Mouse (Mus musculus) limb, embryonic 15.5 days (tissue): ENCODE measurements around the gene Nup210. TPM values are rescaled to one million over a fixed set of nuclear protein-coding genes. Genes with fewer than 3 reads are reported as not detected.
"Not testable (repeated sequence)": the region's sequence is repeated elsewhere in the genome, so short reads cannot be mapped to it uniquely, and the experiment has no call there.

Source experiments
- ATAC-seq: fragments of 200-750 bp; cut with Nextera tagmentation; 2 replicates; pipeline ENCODE4 v1.8.0; 2017; ENCODE audit warnings: low read depth, moderate TSS enrichment; ENCODE audit not compliant: insufficient number of reproducible peaks, low FRiP score, low TSS enrichment
- H3K27ac ChIP-seq: fragments of 300-500 bp; sonication (generic); 2 replicates; pipeline ENCODE4 v1.5.1; 2015; ENCODE audit warnings: moderate library complexity, mild to moderate bottlenecking, inconsistent platforms
- H3K27me3 ChIP-seq: fragments of 300-500 bp; sonication (generic); 2 replicates; pipeline ENCODE4 v1.6.1; 2015; ENCODE audit warnings: inconsistent platforms
- H3K36me3 ChIP-seq: fragments of 300-500 bp; sonication (generic); 2 replicates; pipeline ENCODE4 v1.6.1; 2015; ENCODE audit warnings: inconsistent platforms
- H3K4me1 ChIP-seq: fragments of 300-500 bp; sonication (generic); 2 replicates; pipeline ENCODE4 v1.6.1; 2015; ENCODE audit warnings: inconsistent platforms
- H3K4me2 ChIP-seq: fragments of 300-500 bp; sonication (generic); 2 replicates; pipeline ENCODE4 v1.6.1; 2015; ENCODE audit warnings: mild to moderate bottlenecking, inconsistent platforms
- H3K4me3 ChIP-seq: fragments of 300-500 bp; sonication (generic); 2 replicates; pipeline ENCODE4 v1.5.1; 2015; ENCODE audit warnings: mild to moderate bottlenecking, inconsistent platforms
- H3K9ac ChIP-seq: fragments of 300-500 bp; sonication (generic); 2 replicates; pipeline ENCODE4 v1.6.1; 2015; ENCODE audit warnings: inconsistent platforms
- H3K9me3 ChIP-seq: fragments of 300-500 bp; sonication (generic); 2 replicates; pipeline ENCODE4 v1.6.1; 2016; ENCODE audit warnings: inconsistent platforms
- WGBS: fragments of 180-500 bp; shearing (Covaris S2); methylation state at CpG from one replicate; pipeline ENCODE4 v1.1.7; 2015; 5-methylcytosine and 5-hydroxymethylcytosine counted together
- polyA plus RNA-seq: library from polyadenylated mRNA; unstranded; fragments of >200 nt; fragmentation: Nextera tagmentation; extraction: Ambion mirVana; gene quantifications from 2 replicates; pipeline ENCODE4 v1.2.1, GENCODE M21; 2015

Nup210 gene
- polyA plus RNA-seq, 1 experiment from 2014 or later, result 11.3 TPM

DNA sequence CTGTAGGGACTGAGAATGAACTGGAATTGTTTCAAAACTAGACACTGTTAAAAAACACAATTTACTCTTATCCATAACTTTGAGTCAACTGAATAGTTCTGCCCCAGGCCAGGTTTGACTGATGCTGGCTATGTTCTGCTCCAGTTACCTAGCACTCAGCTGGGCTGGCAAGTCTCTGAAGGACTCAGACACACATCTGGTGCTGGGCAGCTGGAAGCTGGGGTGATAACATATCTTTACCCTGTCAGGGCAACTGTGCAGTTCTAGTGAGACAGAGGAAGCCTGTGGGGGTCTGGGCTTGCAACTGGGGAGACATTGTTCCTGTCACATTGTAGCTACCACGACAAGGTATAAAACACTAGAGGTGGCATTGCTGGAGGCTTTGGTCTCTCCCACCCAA, 14.2 kb upstream of the Nup210 start:
- Histone ChIP-seq H3K4me1 (no peaks in the 10 kb centered on the region), H3K4me2 (no peak overlapping the region), H3K9me3 (0 out of 2 replicates have a peak, but pooled peaks cover 5% of the 10 kb centered on the region), H3K27ac (no peak overlapping the region), H3K9ac (no peak overlapping the region), H3K36me3 (no peaks in the 10 kb centered on the region), H3K4me3 (no peak overlapping the region), H3K27me3 (no peaks in the 10 kb centered on the region)
- 45% methylated on average over 1 of the region's 1 CpGs for WGBS
- no peak for ATAC-seq

- H3K9ac ChIP-seq, result no peak overlapping the region
- no peaks in the 10 kb centered on the region for H3K27me3 ChIP-seq
- ATAC-seq, result no peak
- no peak overlapping the region for H3K4me2 ChIP-seq
- H3K9me3 ChIP-seq, result 0 out of 2 replicates have a peak, but pooled peaks cover 5% of the 10 kb centered on the region
- no peaks in the 10 kb centered on the region for H3K36me3 ChIP-seq
- no peak overlapping the region for H3K4me3 ChIP-seq
- H3K4me1 ChIP-seq, result no peaks in the 10 kb centered on the region
- WGBS, result 51% methylated on average over 4 of the region's 4 CpGs
- no peak overlapping the region for H3K27ac ChIP-seq
These were observed 12.4 kb upstream of the Nup210 start for GRCm38 (mm10) chr6:91128996-91129395.

DNA sequence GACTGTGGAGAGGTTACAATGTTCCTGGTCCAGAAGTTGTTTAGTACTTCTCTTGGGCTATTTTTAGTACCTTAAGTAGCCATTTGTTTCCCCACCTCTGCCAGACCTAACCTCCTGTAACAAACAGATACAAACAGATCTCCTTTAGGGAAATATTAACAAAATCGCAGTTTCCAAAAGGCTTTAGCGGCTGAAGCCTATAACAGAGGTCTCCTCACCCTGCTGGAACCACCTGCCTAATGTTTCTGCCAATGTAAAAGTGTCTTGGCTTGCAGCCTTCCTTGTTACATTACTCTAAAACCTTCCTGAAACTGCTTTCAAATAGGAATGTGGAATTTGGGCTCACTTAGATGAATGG, 8.6 kb upstream of the Nup210 start:
- WGBS, result 62% methylated on average over 2 of the region's 2 CpGs
- Histone ChIP-seq H3K4me1 (no peaks in the 10 kb centered on the region), H3K9ac (no peak overlapping the region), H3K4me2 (no peak overlapping the region), H3K27me3 (no peaks in the 10 kb centered on the region), H3K4me3 (no peak overlapping the region), H3K27ac (no peak overlapping the region), H3K9me3 (0 out of 2 replicates have a peak, but pooled peaks cover 5% of the 10 kb centered on the region), H3K36me3 (no peaks in the 10 kb centered on the region)
- no peak for ATAC-seq

DNA sequence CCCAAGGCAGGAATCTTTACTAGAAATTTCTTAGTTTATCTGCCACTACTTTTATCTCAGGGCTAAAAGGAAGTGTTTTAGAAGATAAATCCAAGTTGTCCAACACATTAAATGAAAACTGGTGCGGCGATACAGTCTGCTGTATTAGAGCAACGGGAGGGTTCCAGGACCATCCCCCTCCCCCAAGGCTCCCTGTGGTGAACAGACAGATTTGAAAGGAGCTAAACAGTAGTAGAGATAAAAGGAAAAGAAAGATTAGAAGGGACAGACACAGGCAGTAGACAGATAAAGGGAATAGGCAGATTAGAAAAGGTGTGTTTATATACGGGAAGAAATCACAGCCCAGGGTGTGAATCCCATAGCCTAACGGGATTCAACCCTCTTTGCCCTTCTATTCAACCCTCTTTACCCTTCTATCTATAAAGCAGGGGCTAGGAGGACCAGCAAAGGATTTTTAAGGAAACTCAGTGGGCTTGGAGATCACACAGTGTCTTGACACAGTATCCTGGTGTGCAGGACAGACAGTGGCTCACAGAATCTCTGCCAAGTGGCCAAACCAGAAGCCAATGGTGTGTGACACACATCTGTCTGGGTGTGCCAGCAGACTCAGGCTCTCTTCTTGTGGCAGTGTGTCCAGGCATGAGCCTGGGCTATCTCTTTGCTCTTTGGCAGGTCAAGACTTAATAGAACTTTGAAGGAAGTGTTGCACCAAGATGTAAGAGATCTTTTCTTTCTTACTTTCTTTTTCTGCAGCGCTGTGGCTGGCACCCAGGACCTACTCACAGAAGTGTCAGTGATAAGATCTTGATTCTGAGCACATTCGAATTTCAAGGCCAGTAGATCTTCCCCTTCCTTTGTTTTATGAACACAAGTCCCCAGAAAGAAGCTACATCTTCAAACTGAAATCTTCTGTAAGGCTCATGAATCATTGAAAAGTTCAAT, 7.9 kb upstream of the Nup210 start:
- no peaks in the 10 kb centered on the region for H3K36me3 ChIP-seq
- H3K27me3 ChIP-seq, result no peaks in the 10 kb centered on the region
- no peak overlapping the region for H3K4me3 ChIP-seq
- H3K27ac ChIP-seq, result no peak overlapping the region
- H3K9ac ChIP-seq, result no peak overlapping the region
- 39% methylated on average over 7 of the region's 7 CpGs for WGBS
- no peak for ATAC-seq
- H3K9me3 ChIP-seq, result 0 out of 2 replicates have a peak, but pooled peaks cover 5% of the 10 kb centered on the region
- no peak overlapping the region for H3K4me2 ChIP-seq
- no peaks in the 10 kb centered on the region for H3K4me1 ChIP-seq

GRCm38 (mm10) chr6:91123453-91123852, 6.8 kb upstream of the Nup210 start:
- no peak for ATAC-seq
- no peaks in the 10 kb centered on the region for H3K9me3 ChIP-seq
- no peak overlapping the region for H3K27ac ChIP-seq

DNA sequence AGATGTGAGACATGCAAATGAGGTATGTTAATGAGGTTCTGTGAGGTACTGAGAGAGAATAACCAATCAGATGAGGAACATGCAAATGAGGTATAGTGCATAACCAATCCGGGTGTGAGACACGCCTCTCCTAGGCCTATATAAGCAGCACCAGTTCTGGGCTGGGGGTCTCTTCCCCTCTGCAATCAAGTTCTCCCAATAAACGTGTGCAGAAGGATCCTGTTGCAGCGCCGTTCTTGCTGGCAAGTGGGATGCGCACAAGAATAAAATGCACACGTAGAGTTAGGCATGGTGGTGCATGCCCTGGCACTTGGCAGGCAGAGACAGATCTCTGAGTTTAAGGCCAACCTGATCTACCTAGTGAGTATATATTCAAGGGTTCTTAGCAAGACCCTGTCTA, 4.5 kb upstream of the Nup210 start:
- H3K36me3 ChIP-seq, H3K4me2 ChIP-seq, ATAC-seq, H3K9ac ChIP-seq, H3K4me3 ChIP-seq, H3K27ac ChIP-seq, H3K9me3 ChIP-seq: not testable (repeated sequence)
- peaks cover 17% of the 10 kb centered on the region for H3K4me1 ChIP-seq
- peaks cover 14% of the 10 kb centered on the region for H3K27me3 ChIP-seq
- WGBS, result 87% methylated on average over 7 of the region's 7 CpGs

More at GRCm38 (mm10) chr6:91123453-91123852, 6.8 kb upstream of the Nup210 start:
- WGBS, result 82% methylated on average over 3 of the region's 3 CpGs
- Histone ChIP-seq H3K9ac (no peak overlapping the region), H3K4me1 (no peaks in the 10 kb centered on the region), H3K4me3 (no peak overlapping the region), H3K27me3 (0 out of 2 replicates have a peak, but pooled peaks cover 2% of the 10 kb centered on the region), H3K4me2 (no peak overlapping the region), H3K36me3 (no peaks in the 10 kb centered on the region)

DNA sequence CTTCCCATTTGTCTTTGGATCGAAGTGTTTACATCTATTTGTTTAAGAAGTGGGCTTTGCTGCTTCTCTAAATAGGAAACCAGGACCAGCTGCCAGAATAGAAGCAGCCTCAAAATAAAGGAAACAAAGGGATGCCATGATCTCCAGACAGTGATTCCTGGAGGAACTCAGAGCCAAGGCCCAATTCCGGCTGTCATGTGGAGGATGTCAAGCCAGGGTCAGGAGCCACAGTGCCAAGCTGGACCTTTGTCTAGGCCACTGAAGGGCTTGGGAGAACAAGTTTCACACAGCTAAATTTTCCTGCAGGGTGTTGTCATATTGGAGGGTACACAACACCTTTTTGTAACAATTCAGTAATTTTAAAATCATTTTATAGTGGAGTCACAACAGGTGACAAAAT, 3.6 kb upstream of the Nup210 start:
- no peak overlapping the region for H3K4me2 ChIP-seq
- ATAC-seq, result no peak
- 92% methylated on average over 2 of the region's 2 CpGs for WGBS

GRCm38 (mm10) chr6:91118526-91118925, 1.9 kb upstream of the Nup210 start:
- H3K9me3 ChIP-seq, result no peaks in the 10 kb centered on the region
- H3K36me3 ChIP-seq, result no peaks in the 10 kb centered on the region
- no peak overlapping the region for H3K4me3 ChIP-seq
- peaks cover 18% of the 10 kb centered on the region for H3K27me3 ChIP-seq
- H3K27ac ChIP-seq, result no peak overlapping the region
- no peak overlapping the region for H3K9ac ChIP-seq
- H3K4me1 ChIP-seq, result peaks cover 20% of the 10 kb centered on the region
- H3K4me2 ChIP-seq, result no peak overlapping the region
- no peak for ATAC-seq

More for the DNA sequence above, 3.6 kb upstream of the Nup210 start:
- Histone ChIP-seq H3K4me1 (peaks cover 20% of the 10 kb centered on the region), H3K9me3 (no peaks in the 10 kb centered on the region), H3K4me3 (no peak overlapping the region), H3K36me3 (no peaks in the 10 kb centered on the region), H3K27ac (no peak overlapping the region), H3K27me3 (peaks cover 18% of the 10 kb centered on the region), H3K9ac (no peak overlapping the region)

DNA sequence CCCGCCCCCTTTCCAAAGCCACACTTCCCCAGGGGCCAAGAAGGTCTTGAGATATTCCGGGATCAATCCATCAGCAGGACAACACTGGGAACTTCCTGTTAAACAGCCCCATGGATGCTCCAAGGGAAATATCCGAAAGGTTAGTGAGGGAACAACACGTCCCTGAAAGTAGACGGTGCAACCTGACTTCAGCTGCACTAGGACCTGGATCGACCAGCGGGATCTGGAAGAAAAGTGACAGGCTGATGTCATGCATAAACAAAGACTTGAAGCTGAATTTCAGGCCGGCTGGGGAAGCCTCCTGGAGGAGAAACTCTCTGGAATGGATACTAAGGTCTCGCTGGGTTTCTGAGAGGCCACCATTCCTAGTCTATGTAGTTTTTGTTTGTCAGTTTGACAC, 520 bp upstream of the Nup210 start:
- H3K9ac ChIP-seq, result no peak overlapping the region
- no peak for ATAC-seq
- no peak overlapping the region for H3K27ac ChIP-seq
- H3K4me2 ChIP-seq, result peak overlapping the region; percentile 99
- H3K27me3 ChIP-seq, result peaks cover 18% of the 10 kb centered on the region
- WGBS, result 4% methylated on average over 9 of the region's 9 CpGs
- H3K9me3 ChIP-seq, result no peaks in the 10 kb centered on the region
- H3K4me3 ChIP-seq, result peak overlapping the region; percentile 63
- H3K36me3 ChIP-seq, result no peaks in the 10 kb centered on the region
- peaks cover 20% of the 10 kb centered on the region for H3K4me1 ChIP-seq

GRCm38 (mm10) chr6:91115863-91116243, 776 bp downstream of the Nup210 start:
- H3K36me3 ChIP-seq, result no peaks in the 10 kb centered on the region
- H3K27me3 ChIP-seq, result peaks cover 18% of the 10 kb centered on the region
- ATAC-seq, result no peak
- H3K9me3 ChIP-seq, result no peaks in the 10 kb centered on the region
- no peak overlapping the region; the same call in 1 of the 2 replicates for H3K9ac ChIP-seq
- WGBS, result 29% methylated on average over 4 of the region's 4 CpGs
- peak overlapping the region; percentile 63 for H3K4me3 ChIP-seq
- H3K4me1 ChIP-seq, result peaks cover 20% of the 10 kb centered on the region
- no peak overlapping the region for H3K27ac ChIP-seq
- peak overlapping the region; percentile 99 for H3K4me2 ChIP-seq

- H3K4me2 ChIP-seq, result no peak overlapping the region
- no peak overlapping the region for H3K4me3 ChIP-seq
- peaks cover 20% of the 10 kb centered on the region for H3K4me1 ChIP-seq
- WGBS, result 29% methylated on average over 1 of the region's 1 CpGs
- peaks cover 18% of the 10 kb centered on the region for H3K27me3 ChIP-seq
- H3K9ac ChIP-seq, result no peak overlapping the region
- no peak for ATAC-seq
- H3K36me3 ChIP-seq, result no peaks in the 10 kb centered on the region
- no peak overlapping the region for H3K27ac ChIP-seq
- H3K9me3 ChIP-seq, result no peaks in the 10 kb centered on the region
These were observed 1.5 kb downstream of the Nup210 start for GRCm38 (mm10) chr6:91115158-91115557.

DNA sequence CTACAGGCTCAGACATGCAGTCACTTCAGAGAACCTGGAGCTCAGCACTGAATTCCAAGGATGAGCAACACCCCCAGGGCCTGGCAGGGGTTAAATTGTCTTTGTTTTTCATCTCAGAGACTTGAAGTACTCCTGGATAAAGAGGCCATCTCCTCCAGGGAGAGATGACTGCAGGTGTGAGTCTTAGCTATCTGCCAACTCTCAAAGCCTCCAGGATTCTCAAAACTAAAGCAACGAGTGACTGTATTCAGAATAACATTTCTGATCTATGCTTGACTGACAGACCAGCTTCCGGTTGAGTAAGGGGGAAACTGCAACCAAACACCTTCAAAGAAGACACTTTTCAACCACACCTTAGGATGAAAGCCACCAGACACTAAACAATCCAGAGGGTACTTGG, 1.9 kb downstream of the Nup210 start:
- Histone ChIP-seq H3K9me3 (no peaks in the 10 kb centered on the region), H3K4me3 (no peak overlapping the region), H3K4me2 (no peak overlapping the region), H3K36me3 (no peaks in the 10 kb centered on the region), H3K27me3 (peaks cover 18% of the 10 kb centered on the region), H3K4me1 (peaks cover 20% of the 10 kb centered on the region), H3K27ac (no peak overlapping the region), H3K9ac (no peak overlapping the region)
- 22% methylated on average over 2 of the region's 2 CpGs for WGBS
- ATAC-seq, result no peak
